Mouse (Mus musculus) stomach, embryonic 16.5 days (tissue): ENCODE data around the gene Nfasc. TPM values are rescaled to one million over a fixed set of nuclear protein-coding genes. Genes with fewer than 3 reads are reported as not detected.

Experiments
- ATAC-seq: fragments of 200-750 bp; cut with Nextera tagmentation; 2 replicates; pipeline ENCODE4 v1.8.0; 2017; ENCODE audit warnings: moderate number of reproducible peaks, moderate TSS enrichment; ENCODE audit not compliant: insufficient read depth, low FRiP score
- H3K27ac ChIP-seq: fragments of 300-500 bp; sonication (generic); 2 replicates; pipeline ENCODE4 v1.5.1; 2014; ENCODE audit warnings: low read length
- H3K27me3 ChIP-seq: fragments of 300-500 bp; sonication (generic); 2 replicates; pipeline ENCODE4 v1.6.1; 2014; ENCODE audit warnings: low read length, control low read depth, mixed read lengths; ENCODE audit not compliant: control insufficient read depth, insufficient read depth
- H3K36me3 ChIP-seq: fragments of 300-500 bp; sonication (generic); 2 replicates; pipeline ENCODE4 v1.6.1; 2014; ENCODE audit warnings: low read length; ENCODE audit not compliant: control insufficient read depth, insufficient read depth
- H3K4me1 ChIP-seq: fragments of 300-500 bp; sonication (generic); 2 replicates; pipeline ENCODE4 v1.6.1; 2014; ENCODE audit warnings: low read length, control low read depth, mixed read lengths; ENCODE audit not compliant: control insufficient read depth, insufficient read depth
- H3K4me2 ChIP-seq: fragments of 300-500 bp; sonication (generic); 2 replicates; pipeline ENCODE4 v1.6.1; 2014; ENCODE audit warnings: low read depth, low read length, mixed read lengths
- H3K4me3 ChIP-seq: fragments of 300-500 bp; sonication (generic); replicated peaks from 2 replicates; pipeline ENCODE4 v1.5.1; 2014; ENCODE audit warnings: mild to moderate bottlenecking, low read length
- H3K9ac ChIP-seq: fragments of 300-500 bp; sonication (generic); 2 replicates; pipeline ENCODE4 v1.6.1; 2014; ENCODE audit warnings: low read length
- H3K9me3 ChIP-seq: fragments of 300-500 bp; sonication (generic); replicated peaks from 2 replicates; pipeline ENCODE4 v1.6.1; 2016; ENCODE audit warnings: low read length, control low read depth; ENCODE audit not compliant: control insufficient read depth
- WGBS: fragments of 180-500 bp; shearing (Covaris S2); extraction: QIAGEN DNeasy Blood & Tissue Kit; methylation state at CpG from one replicate; pipeline ENCODE4 v1.1.7; 2014; 5-methylcytosine and 5-hydroxymethylcytosine counted together
- polyA plus RNA-seq: library from polyadenylated mRNA; unstranded; fragments of >200 nt; fragmentation: Nextera tagmentation; extraction: Ambion mirVana; gene quantifications from 2 replicates; pipeline ENCODE4 v1.2.1, GENCODE M21; 2015

The Nfasc gene
- polyA plus RNA-seq, 1 experiment from 2014 or later: 2.3 TPM

- WGBS: 2% methylated on average over 11 of the region's 11 CpGs
Observed at GRCm38 (mm10) chr1:132739077-132739521, 2.5 kb downstream of the Nfasc start.

GRCm38 (mm10) chr1:132736171-132736570, 5.4 kb downstream of the Nfasc start:
- H3K4me2 ChIP-seq: no peak overlapping the region
- no peaks in the 10 kb centered on the region for H3K9me3 ChIP-seq
- H3K4me3 ChIP-seq: no peak overlapping the region
- no peaks in the 10 kb centered on the region for H3K36me3 ChIP-seq
- H3K27ac ChIP-seq: no peak overlapping the region
- peaks cover 14% of the 10 kb centered on the region for H3K27me3 ChIP-seq
- no peaks in the 10 kb centered on the region for H3K4me1 ChIP-seq
- ATAC-seq: no peak
- WGBS: 10% methylated on average over 4 of the region's 4 CpGs
- no peak overlapping the region for H3K9ac ChIP-seq

More at GRCm38 (mm10) chr1:132739077-132739521, 2.5 kb downstream of the Nfasc start:
- Histone ChIP-seq H3K4me3 (no peak overlapping the region), H3K27ac (no peak overlapping the region), H3K36me3 (no peaks in the 10 kb centered on the region), H3K4me2 (0 out of 2 replicates have a peak overlapping the region, but pooled peaks have one; percentile 3), H3K9me3 (no peaks in the 10 kb centered on the region), H3K9ac (no peak overlapping the region), H3K27me3 (peaks cover 28% of the 10 kb centered on the region), H3K4me1 (no peaks in the 10 kb centered on the region)
- ATAC-seq: no peak

GRCm38 (mm10) chr1:132733873-132734447, 7.6 kb downstream of the Nfasc start:
- Histone ChIP-seq H3K27ac (no peak overlapping the region), H3K27me3 (peaks cover 2% of the 10 kb centered on the region), H3K4me2 (no peak overlapping the region), H3K9ac (no peak overlapping the region), H3K36me3 (no peaks in the 10 kb centered on the region), H3K9me3 (no peaks in the 10 kb centered on the region), H3K4me3 (no peak overlapping the region), H3K4me1 (no peaks in the 10 kb centered on the region)
- ATAC-seq: no peak
- WGBS: 30% methylated on average over 9 of the region's 9 CpGs

GRCm38 (mm10) chr1:132732307-132732706, 9.3 kb downstream of the Nfasc start:
- Histone ChIP-seq H3K4me3 (no peak overlapping the region), H3K9ac (no peak overlapping the region), H3K4me1 (no peaks in the 10 kb centered on the region), H3K27ac (no peak overlapping the region), H3K36me3 (no peaks in the 10 kb centered on the region), H3K27me3 (no peaks in the 10 kb centered on the region; the same call in 1 of the 2 replicates), H3K4me2 (no peak overlapping the region), H3K9me3 (no peaks in the 10 kb centered on the region)
- WGBS: 79% methylated on average over 12 of the region's 12 CpGs
- ATAC-seq: no peak

- Histone ChIP-seq H3K27ac (no peak overlapping the region), H3K4me2 (no peak overlapping the region), H3K27me3 (no peaks in the 10 kb centered on the region), H3K36me3 (no peaks in the 10 kb centered on the region), H3K4me1 (no peaks in the 10 kb centered on the region), H3K9ac (no peak overlapping the region), H3K9me3 (no peaks in the 10 kb centered on the region), H3K4me3 (no peak overlapping the region)
- WGBS: 46% methylated on average over 2 of the region's 2 CpGs
- ATAC-seq: no peak
Observed at GRCm38 (mm10) chr1:132727548-132727947, 14.0 kb downstream of the Nfasc start.

- H3K36me3 ChIP-seq: no peaks in the 10 kb centered on the region
- no peak for ATAC-seq
- no peak overlapping the region for H3K27ac ChIP-seq
- 60% methylated on average over 4 of the region's 4 CpGs for WGBS
- no peak overlapping the region for H3K4me2 ChIP-seq
- H3K9ac ChIP-seq: no peak overlapping the region
- no peaks in the 10 kb centered on the region for H3K9me3 ChIP-seq
- no peak overlapping the region for H3K4me3 ChIP-seq
- H3K27me3 ChIP-seq: no peaks in the 10 kb centered on the region
- H3K4me1 ChIP-seq: no peaks in the 10 kb centered on the region
Observed at GRCm38 (mm10) chr1:132722362-132722761, 19.2 kb downstream of the Nfasc start.

GRCm38 (mm10) chr1:132721266-132721665, 20.3 kb downstream of the Nfasc start:
- H3K9ac ChIP-seq: no peak overlapping the region
- no peaks in the 10 kb centered on the region for H3K4me1 ChIP-seq
- H3K27ac ChIP-seq: no peak overlapping the region
- no peak for ATAC-seq
- no peaks in the 10 kb centered on the region for H3K27me3 ChIP-seq
- WGBS: 65% methylated on average over 3 of the region's 3 CpGs
- no peaks in the 10 kb centered on the region for H3K9me3 ChIP-seq
- H3K4me2 ChIP-seq: no peak overlapping the region
- no peaks in the 10 kb centered on the region for H3K36me3 ChIP-seq
- H3K4me3 ChIP-seq: no peak overlapping the region

GRCm38 (mm10) chr1:132718225-132718624, 23.4 kb downstream of the Nfasc start:
- H3K27ac ChIP-seq: no peak overlapping the region
- H3K27me3 ChIP-seq: no peaks in the 10 kb centered on the region
- no peaks in the 10 kb centered on the region for H3K4me1 ChIP-seq
- H3K9me3 ChIP-seq: no peaks in the 10 kb centered on the region
- no peak overlapping the region for H3K9ac ChIP-seq
- H3K36me3 ChIP-seq: no peaks in the 10 kb centered on the region
- no peak overlapping the region for H3K4me3 ChIP-seq
- no peak for ATAC-seq
- 78% methylated on average over 5 of the region's 5 CpGs for WGBS
- no peak overlapping the region for H3K4me2 ChIP-seq

GRCm38 (mm10) chr1:132715044-132715443, 26.6 kb downstream of the Nfasc start:
- no peaks in the 10 kb centered on the region for H3K4me1 ChIP-seq
- H3K9me3 ChIP-seq: no peaks in the 10 kb centered on the region
- no peak for ATAC-seq
- no peak overlapping the region for H3K4me2 ChIP-seq
- H3K27ac ChIP-seq: no peak overlapping the region
- no peaks in the 10 kb centered on the region for H3K36me3 ChIP-seq
- H3K4me3 ChIP-seq: no peak overlapping the region
- no peaks in the 10 kb centered on the region for H3K27me3 ChIP-seq
- no peak overlapping the region for H3K9ac ChIP-seq
- WGBS: 84% methylated on average over 9 of the region's 9 CpGs
